Mouse (Mus musculus): ENCODE measurements around the gene Zcchc4. TPM values are rescaled to one million over a fixed set of nuclear protein-coding genes. Genes with fewer than 3 reads are reported as not detected.

Gene Zcchc4
- total RNA-seq, 2 experiments from 2014 or later = 4.2 to 4.4 TPM

DNA sequence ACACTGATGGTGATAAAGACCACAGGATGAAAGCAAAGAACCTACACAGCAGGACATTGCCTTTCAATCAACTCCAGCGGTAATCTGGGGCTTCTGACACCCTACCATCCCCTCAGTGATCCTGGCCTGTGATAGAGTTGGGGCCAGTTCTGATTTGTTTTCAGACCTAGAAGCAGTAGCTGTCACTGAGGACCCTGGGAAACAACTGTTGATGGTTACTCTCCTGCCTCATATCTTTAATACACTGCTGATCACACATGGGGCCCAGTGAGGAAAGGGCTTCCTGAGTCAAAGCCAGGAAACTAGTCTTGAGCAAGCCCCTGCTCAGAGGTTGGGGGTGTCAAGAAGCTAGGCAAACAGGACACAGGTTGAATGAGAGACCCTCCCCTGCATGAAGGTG is 96.3 kb downstream of the Zcchc4 start:
- DNase-seq (ENCODE audit: low spot score) = no peak

DNA sequence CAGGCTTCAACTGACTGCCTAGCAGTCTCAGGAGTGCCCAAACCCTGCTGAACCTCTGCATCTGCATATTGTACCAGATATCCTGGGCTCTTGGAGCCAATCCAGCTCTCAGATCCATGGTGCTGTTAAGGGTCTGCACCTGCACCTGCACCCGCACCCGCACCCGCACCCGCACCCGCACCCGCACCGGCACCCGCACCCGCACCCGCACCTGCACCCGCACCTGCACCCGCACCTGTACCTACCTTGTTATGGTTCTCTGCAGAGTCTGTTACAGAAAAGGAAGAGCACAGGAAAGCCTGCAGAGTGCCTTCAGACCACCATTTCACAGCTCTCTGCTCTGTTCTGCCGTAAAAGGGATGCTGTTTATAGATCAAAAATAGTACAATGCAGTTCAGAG is 96.8 kb downstream of the Zcchc4 start:
- no peak for DNase-seq (ENCODE audit: low spot score)

Other genes starting within 250 kb of the Zcchc4 start
- under 1 TPM; 0.84 to 0.88 TPM for gene Lgi2, start 208.9 kb upstream of the Zcchc4 start, total RNA-seq (2021)
- gene Sepsecs, start 105.7 kb upstream of the Zcchc4 start, total RNA-seq (2021) = 1 to 10 TPM; 5.2 to 5.6 TPM
- 1 to 10 TPM in 1 of 2 experiments, under 1 TPM in 1; 1.00 to 1.1 TPM for gene Pi4k2b, start 33.8 kb upstream of the Zcchc4 start, total RNA-seq (2021)
- 10 to 100 TPM; 32.7 to 34.4 TPM for gene Anapc4, start 58.6 kb downstream of the Zcchc4 start, total RNA-seq (2021)